Mouse (Mus musculus) left cerebral cortex, postnatal 36 days (tissue): ENCODE results near the gene Gm10184. TPM values are rescaled to one million over a fixed set of nuclear protein-coding genes. Genes with fewer than 3 reads are reported as not detected.
"Not testable (repeated sequence)": the region's sequence is repeated elsewhere in the genome, so short reads cannot be mapped to it uniquely, and the experiment has no call there.

Source experiments
- DNase-seq, 2 experiments: peaks; one replicate each; pipeline ENCODE4 v3.0.0; 2021 to 2022; ENCODE audit warnings: low spot score in 2 of 2, mixed read lengths in 1 of 2
- intact Hi-C: fragments of 180-260 bp; cut with DNase I; formaldehyde crosslinking; loops from one replicate; pipeline ENCODE4 v1.15.1; 2025
- total RNA-seq, 2 experiments: library from RNA; stranded (reverse); gene quantifications; 2 replicates each; pipeline ENCODE4 v1.2.3; 2021

Gene Gm10184
- total RNA-seq, result 1 to 10 TPM; 6.3 to 9.8 TPM

- DNase-seq, result no peak
- intact Hi-C loops, result no loop called here
Observed at GRCm38 (mm10) chr17:89910349-89910748, at the start of gene Gm10184. Gene Gm10184, minus strand, starts transcription at chr17:89910449.

- intact Hi-C loops, result no loop called here
- no peak for DNase-seq
Observed at GRCm38 (mm10) chr17:89933950-89934349, 23.7 kb upstream of the Gm10184 start.

- intact Hi-C loops, result no loop called here
- no peak for DNase-seq
Observed at GRCm38 (mm10) chr17:89907686-89908085, 2.6 kb downstream of the Gm10184 start.

GRCm38 (mm10) chr17:89904701-89905100 is 5.5 kb downstream of the Gm10184 start:
- DNase-seq, intact Hi-C loops: not testable (repeated sequence)

DNA sequence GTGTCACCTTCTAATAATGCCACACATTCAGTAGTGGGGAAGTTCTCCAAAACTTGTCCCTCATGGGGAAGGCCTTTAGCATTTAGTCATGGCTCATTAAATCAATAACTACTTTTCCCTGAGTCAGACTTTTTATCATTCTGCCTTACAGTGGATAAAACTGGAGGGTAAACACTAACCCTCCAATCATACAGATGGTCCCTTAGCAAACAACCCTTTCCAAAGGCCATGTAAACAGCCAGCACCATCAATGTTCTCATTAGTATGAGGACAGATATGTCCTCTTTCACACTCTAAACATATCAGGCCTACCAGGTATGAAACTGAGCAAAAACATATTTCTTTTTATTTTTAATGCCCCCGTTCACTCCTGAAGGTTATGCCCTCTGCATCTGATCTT is 7.5 kb downstream of the Gm10184 start:
- intact Hi-C loops, result no loop called here
- DNase-seq, result no peak

DNA sequence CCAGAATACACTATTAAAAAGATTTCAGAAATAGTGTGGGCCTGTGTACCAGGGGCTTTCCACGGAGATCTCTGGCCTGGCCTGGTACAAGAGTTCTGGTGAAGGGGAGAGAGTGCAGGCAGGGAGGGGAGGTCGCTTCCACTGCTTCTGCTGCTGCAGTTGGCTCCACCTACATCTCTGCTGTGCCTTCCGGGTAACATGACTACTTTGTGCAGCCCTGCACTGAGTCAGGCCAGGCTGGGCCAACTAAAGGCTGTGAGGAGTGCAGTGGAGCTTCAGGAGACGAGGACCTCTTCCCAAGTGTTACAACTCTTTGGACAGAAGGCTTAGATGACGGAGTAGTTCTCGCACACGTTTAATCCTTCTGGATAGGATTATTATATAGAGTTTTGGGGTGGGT is 9.6 kb downstream of the Gm10184 start:
- intact Hi-C loops, result no loop called here
- DNase-seq, result no peak

GRCm38 (mm10) chr17:89899813-89900212 is 10.4 kb downstream of the Gm10184 start:
- intact Hi-C loops, result no loop called here
- DNase-seq, result no peak

DNA sequence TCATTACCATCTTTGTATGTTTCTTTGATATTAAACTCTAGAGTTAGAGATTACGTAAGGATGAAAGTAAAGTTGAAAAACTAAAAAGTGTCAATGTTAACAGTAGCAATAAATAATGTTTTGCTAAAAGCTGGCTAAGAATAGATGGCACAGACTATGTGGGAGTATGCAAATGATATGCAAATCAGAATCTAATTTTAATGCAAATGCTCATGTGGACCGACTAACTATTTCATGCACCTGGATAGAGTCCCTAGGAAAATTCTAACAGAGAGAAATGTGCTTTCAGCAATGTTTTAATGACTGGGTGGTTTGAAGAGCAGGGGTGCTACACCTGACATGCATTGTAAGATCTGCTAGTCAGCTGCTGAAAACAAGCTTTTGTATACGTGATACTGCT is 45.3 kb downstream of the Gm10184 start:
- intact Hi-C loops, result no loop called here
- DNase-seq, result no peak
